Mouse (Mus musculus) lung, adult 2 months (tissue): Measurements from ENCODE around the gene Lamc3.

ENCODE experiments used
- CTCF ChIP-seq: fragments of 200-500 bp; IDR thresholded peaks from 2 replicates; pipeline ENCODE4 v1.5.1; 2011; ENCODE audit warnings: mild to moderate bottlenecking, low read length, control low read depth; ENCODE audit not compliant: insufficient read depth
- POLR2A ChIP-seq: fragments of 200-500 bp; IDR thresholded peaks from 2 replicates; pipeline ENCODE4 v1.6.1; 2011; ENCODE audit warnings: low read depth, mild to moderate bottlenecking, control low read depth, low read length, borderline replicate concordance; ENCODE audit errors: extremely low read depth

DNA sequence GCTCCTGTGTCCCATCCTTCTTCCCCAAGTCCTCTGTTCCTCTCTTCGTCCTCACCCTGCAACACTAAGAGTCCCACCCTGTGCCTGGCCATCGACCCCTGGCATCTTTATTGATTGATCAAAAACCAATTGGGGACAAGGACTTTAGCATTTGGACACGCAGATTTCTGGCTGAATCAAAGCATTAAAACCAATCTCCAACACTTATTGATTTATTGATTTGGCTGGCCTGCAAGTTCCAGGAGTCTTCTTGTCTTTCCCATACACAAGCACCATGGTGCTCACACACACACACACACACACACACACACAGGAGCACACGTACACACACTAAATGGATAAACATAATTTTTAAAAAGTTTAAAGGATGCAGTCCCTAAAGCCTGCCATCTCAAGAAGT lies 55.9 kb downstream of the Lamc3 start:
- no peak for TF ChIP-seq CTCF
- TF ChIP-seq POLR2A, result no peak
